Mouse (Mus musculus): Measurements from ENCODE around the gene Kcnq1.

Gene Kcnq1

GRCm38 (mm10) chr7:143432631-143433030 is 326.5 kb downstream of the Kcnq1 start:
- DNase-seq: no peak

GRCm38 (mm10) chr7:143433331-143433730 is 327.2 kb downstream of the Kcnq1 start:
- DNase-seq: no peak

- no peak for DNase-seq
Measured at GRCm38 (mm10) chr7:143437231-143437893, 331.2 kb downstream of the Kcnq1 start.

- no peak for DNase-seq
Measured at GRCm38 (mm10) chr7:143437894-143438581, 331.9 kb downstream of the Kcnq1 start.

GRCm38 (mm10) chr7:143438965-143439364 is 332.8 kb downstream of the Kcnq1 start:
- no peak for DNase-seq

- DNase-seq: no peak
Measured at GRCm38 (mm10) chr7:143444580-143444954, 338.4 kb downstream of the Kcnq1 start.

- no peak for DNase-seq
Measured at GRCm38 (mm10) chr7:143444955-143445648, 338.9 kb downstream of the Kcnq1 start.

GRCm38 (mm10) chr7:143445651-143446460 is 339.7 kb downstream of the Kcnq1 start:
- DNase-seq: no peak

GRCm38 (mm10) chr7:143447130-143447529 is 341.0 kb downstream of the Kcnq1 start:
- DNase-seq: no peak

GRCm38 (mm10) chr7:143458963-143459331 is 352.8 kb downstream of the Kcnq1 start:
- no peak for DNase-seq

GRCm38 (mm10) chr7:143459332-143460211 is 353.4 kb downstream of the Kcnq1 start:
- DNase-seq: no peak

GRCm38 (mm10) chr7:143460217-143460834 is 354.2 kb downstream of the Kcnq1 start:
- no peak for DNase-seq

GRCm38 (mm10) chr7:143460874-143461273 is 354.7 kb downstream of the Kcnq1 start, which contains the start of gene Cdkn1c:
TSS of gene Cdkn1c (minus strand) at chr7:143461050.
- DNase-seq: peak; percentile 75 to 81

- DNase-seq: peak in 1 of 2 experiments; percentile 16
Measured at GRCm38 (mm10) chr7:143461294-143461870, 355.2 kb downstream of the Kcnq1 start.

GRCm38 (mm10) chr7:143461920-143462319 is 355.8 kb downstream of the Kcnq1 start:
- no peak for DNase-seq

- DNase-seq: no peak
Measured at GRCm38 (mm10) chr7:143462516-143462915, 356.4 kb downstream of the Kcnq1 start.

- DNase-seq: peak; percentile 45 to 76
Measured at GRCm38 (mm10) chr7:143463865-143464415, 357.8 kb downstream of the Kcnq1 start.

- DNase-seq: peak in 1 of 2 experiments; percentile 21
Measured at GRCm38 (mm10) chr7:143464811-143465560, 358.8 kb downstream of the Kcnq1 start.

- peak; percentile 32 to 74 for DNase-seq
Measured at GRCm38 (mm10) chr7:143466099-143466677, 360.0 kb downstream of the Kcnq1 start.

All from spleen, adult 18-20 months (tissue).